Mouse (Mus musculus): ENCODE measurements around the gene Aldh1l1. TPM values are rescaled to one million over a fixed set of nuclear protein-coding genes. Genes with fewer than 3 reads are reported as not detected.

The Aldh1l1 gene
- polyA plus RNA-seq, 1 experiment from 2014 or later = 7.8 TPM

DNA sequence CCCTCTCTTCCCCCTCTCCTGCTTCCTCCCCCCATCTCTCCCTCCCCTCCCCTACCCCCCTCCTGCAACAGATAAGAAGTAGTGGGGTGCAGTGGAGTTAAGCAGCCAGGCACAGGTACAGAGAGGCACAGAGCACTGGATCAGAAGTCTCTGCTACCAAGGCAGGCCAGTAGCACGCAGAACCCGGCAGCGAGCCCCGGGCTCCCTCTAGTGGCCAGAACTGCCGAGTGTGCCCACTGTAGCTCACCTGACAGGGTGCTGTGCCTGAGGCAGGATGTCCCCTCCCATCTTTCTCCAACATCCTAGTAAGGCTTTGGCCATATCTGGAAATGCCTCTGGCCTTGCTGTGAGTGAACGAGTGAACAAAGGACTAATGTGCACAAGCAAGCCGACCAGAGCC is 51.7 kb downstream of the Aldh1l1 start:
- 6% methylated on average over 7 of the region's 7 CpGs for WGBS
- H3K4me1 ChIP-seq (replicated peaks; ENCODE audit: control insufficient read depth, insufficient read depth, low read length) = no peaks in the 10 kb centered on the region
- no peak overlapping the region for H3K4me3 ChIP-seq (ENCODE audit: low read depth, low read length)
- H3K27ac ChIP-seq (ENCODE audit: low read depth) = no peak overlapping the region
- no peaks in the 10 kb centered on the region for H3K27me3 ChIP-seq (replicated peaks; ENCODE audit: control insufficient read depth, insufficient read depth, low read length)
- H3K4me2 ChIP-seq (ENCODE audit: low read length) = no peak overlapping the region
- H3K9me3 ChIP-seq (ENCODE audit: control insufficient read depth, low read length) = no peaks in the 10 kb centered on the region
- peak; percentile 92 for DNase-seq (ENCODE audit: low spot score)
- no peaks in the 10 kb centered on the region for H3K36me3 ChIP-seq (ENCODE audit: control insufficient read depth, insufficient read depth, low read length)
- no peak overlapping the region for H3K9ac ChIP-seq (ENCODE audit: low read length)
- peak; percentile 83 for ATAC-seq (replicated peaks; ENCODE audit: low FRiP score, low TSS enrichment, low read depth)

DNA sequence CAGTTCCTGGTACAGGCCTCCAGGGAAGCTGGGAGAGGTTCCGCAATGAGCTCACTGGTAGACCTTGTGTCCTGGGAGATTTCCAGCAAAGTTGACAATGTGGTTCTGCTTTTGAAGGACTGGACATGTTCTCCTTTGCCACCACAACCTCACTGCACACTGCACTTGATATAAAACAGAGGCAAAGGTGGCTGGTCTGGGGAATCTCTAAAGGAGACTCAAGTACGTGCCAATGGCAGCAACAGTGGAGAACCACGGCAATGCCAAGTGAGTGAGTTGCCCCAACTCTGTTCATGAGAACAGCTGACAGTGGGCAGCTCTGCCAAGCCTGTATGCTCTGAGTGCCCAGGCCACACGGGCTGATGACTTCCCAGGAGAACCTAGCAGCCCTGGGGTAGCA is 53.0 kb downstream of the Aldh1l1 start:
- Histone ChIP-seq H3K27ac (ENCODE audit: low read depth) (no peak overlapping the region), H3K9ac (ENCODE audit: low read length) (no peak overlapping the region), H3K36me3 (ENCODE audit: control insufficient read depth, insufficient read depth, low read length) (no peaks in the 10 kb centered on the region), H3K27me3 (replicated peaks; ENCODE audit: control insufficient read depth, insufficient read depth, low read length) (no peaks in the 10 kb centered on the region), H3K4me2 (ENCODE audit: low read length) (no peak overlapping the region), H3K9me3 (ENCODE audit: control insufficient read depth, low read length) (no peaks in the 10 kb centered on the region), H3K4me1 (replicated peaks; ENCODE audit: control insufficient read depth, insufficient read depth, low read length) (no peaks in the 10 kb centered on the region), H3K4me3 (ENCODE audit: low read depth, low read length) (no peak overlapping the region)
- 93% methylated on average over 4 of the region's 4 CpGs for WGBS
- DNase-seq (ENCODE audit: low spot score) = no peak
- no peak for ATAC-seq (replicated peaks; ENCODE audit: low FRiP score, low TSS enrichment, low read depth)

DNA sequence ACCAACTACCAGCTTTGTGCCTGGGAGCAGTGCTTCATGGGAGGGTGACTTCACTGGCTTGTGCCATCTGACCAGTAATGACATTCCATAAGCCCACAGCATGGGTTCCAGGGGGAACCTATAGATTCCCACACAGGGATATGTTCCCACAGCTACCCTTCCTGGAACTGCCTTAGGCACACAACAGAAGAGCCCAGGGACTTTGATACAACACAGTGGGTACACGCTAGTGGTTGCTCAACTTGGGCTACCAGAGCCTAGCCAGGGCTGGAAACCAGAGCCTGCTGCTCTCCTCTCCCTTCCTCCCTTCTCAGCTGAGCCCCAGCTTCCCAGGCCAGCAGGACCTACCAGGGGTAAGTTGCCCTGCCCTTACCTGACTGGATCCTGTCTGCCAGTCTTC is 54.3 kb downstream of the Aldh1l1 start:
- Histone ChIP-seq H3K27me3 (replicated peaks; ENCODE audit: control insufficient read depth, insufficient read depth, low read length) (no peaks in the 10 kb centered on the region), H3K9ac (ENCODE audit: low read length) (no peak overlapping the region), H3K4me2 (ENCODE audit: low read length) (no peak overlapping the region), H3K9me3 (ENCODE audit: control insufficient read depth, low read length) (no peaks in the 10 kb centered on the region), H3K4me3 (ENCODE audit: low read depth, low read length) (no peak overlapping the region), H3K36me3 (ENCODE audit: control insufficient read depth, insufficient read depth, low read length) (no peaks in the 10 kb centered on the region), H3K4me1 (replicated peaks; ENCODE audit: control insufficient read depth, insufficient read depth, low read length) (no peaks in the 10 kb centered on the region), H3K27ac (ENCODE audit: low read depth) (no peak overlapping the region)
- DNase-seq (ENCODE audit: low spot score) (no peak), ATAC-seq (replicated peaks; ENCODE audit: low FRiP score, low TSS enrichment, low read depth) (no peak)
- 96% methylated on average over 1 of the region's 1 CpGs for WGBS

DNA sequence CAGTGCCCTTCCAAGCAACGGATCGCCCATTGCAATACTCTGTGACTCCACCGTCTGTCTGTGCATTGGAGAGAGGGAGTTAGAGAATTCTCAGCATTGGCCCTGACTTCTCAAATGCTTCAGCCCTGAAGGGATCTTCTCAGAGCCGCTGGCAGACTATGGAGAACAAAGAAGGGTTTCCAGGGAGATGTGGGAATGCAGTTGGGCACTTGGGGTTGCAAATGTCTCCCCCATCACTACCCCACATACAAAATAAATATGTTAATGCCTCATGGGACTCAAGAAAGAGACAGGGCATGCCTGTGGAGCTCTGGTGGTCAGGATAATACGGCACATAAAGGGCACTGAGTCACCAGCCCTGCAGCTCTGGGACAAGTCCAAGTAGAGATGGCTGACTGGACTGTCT is 55.1 kb downstream of the Aldh1l1 start:
- Histone ChIP-seq H3K4me3 (ENCODE audit: low read depth, low read length) (no peak overlapping the region), H3K36me3 (ENCODE audit: control insufficient read depth, insufficient read depth, low read length) (no peaks in the 10 kb centered on the region), H3K27me3 (replicated peaks; ENCODE audit: control insufficient read depth, insufficient read depth, low read length) (no peaks in the 10 kb centered on the region), H3K9ac (ENCODE audit: low read length) (no peak overlapping the region), H3K4me2 (ENCODE audit: low read length) (no peak overlapping the region), H3K27ac (ENCODE audit: low read depth) (no peak overlapping the region), H3K4me1 (replicated peaks; ENCODE audit: control insufficient read depth, insufficient read depth, low read length) (no peaks in the 10 kb centered on the region), H3K9me3 (ENCODE audit: control insufficient read depth, low read length) (no peaks in the 10 kb centered on the region)
- WGBS = 70% methylated on average over 5 of the region's 5 CpGs
- DNase-seq (ENCODE audit: low spot score) = no peak
- ATAC-seq (replicated peaks; ENCODE audit: low FRiP score, low TSS enrichment, low read depth) = no peak

DNA sequence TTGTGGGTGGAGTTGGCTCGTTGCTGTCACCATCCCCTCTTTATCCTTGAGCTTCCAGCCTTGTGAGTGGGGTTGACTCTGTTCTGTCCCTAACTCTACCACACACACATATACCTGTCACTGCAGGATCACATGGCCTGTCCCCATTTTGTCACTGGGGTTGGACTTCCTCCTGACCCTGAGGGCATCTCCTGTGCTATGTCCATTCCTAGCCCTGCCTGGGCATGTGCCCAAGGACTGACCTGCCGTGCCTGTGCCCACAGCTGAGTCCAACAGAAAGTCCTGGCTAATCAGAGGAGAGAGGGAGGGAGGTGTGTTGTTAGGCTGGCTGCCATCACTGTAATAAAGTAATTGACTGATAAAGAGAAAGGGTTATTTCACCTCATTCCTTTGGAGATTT is 58.2 kb downstream of the Aldh1l1 start:
- 46% methylated on average over 2 of the region's 2 CpGs for WGBS
- Histone ChIP-seq H3K4me1 (replicated peaks; ENCODE audit: control insufficient read depth, insufficient read depth, low read length) (no peaks in the 10 kb centered on the region), H3K9ac (ENCODE audit: low read length) (no peak overlapping the region), H3K27me3 (replicated peaks; ENCODE audit: control insufficient read depth, insufficient read depth, low read length) (no peaks in the 10 kb centered on the region), H3K4me2 (ENCODE audit: low read length) (no peak overlapping the region), H3K9me3 (ENCODE audit: control insufficient read depth, low read length) (no peaks in the 10 kb centered on the region), H3K36me3 (ENCODE audit: control insufficient read depth, insufficient read depth, low read length) (no peaks in the 10 kb centered on the region), H3K4me3 (ENCODE audit: low read depth, low read length) (no peak overlapping the region), H3K27ac (ENCODE audit: low read depth) (no peak overlapping the region)
- ATAC-seq (replicated peaks; ENCODE audit: low FRiP score, low TSS enrichment, low read depth) (0 out of 2 replicates have a peak, but pooled peaks have one; percentile 22), DNase-seq (ENCODE audit: low spot score) (no peak)

DNA sequence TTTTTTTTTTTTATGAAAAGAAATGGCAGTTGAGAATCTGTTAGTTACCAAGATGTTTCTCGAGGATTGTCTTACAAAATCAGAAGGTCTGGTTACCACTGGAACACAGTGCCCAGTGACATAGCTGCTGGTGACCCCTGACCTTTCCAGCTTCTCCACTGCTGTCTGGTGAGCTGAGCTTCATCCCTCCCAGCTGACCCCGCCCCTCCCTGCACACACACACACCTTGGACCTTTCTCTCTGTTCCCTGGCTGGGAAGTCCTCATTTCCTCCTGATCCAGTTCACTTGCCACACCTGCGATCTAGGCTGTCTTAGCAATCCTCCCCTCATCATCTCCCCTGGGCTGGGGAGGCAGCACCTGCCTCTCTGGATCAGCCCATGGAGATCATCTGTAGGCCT is 60.0 kb downstream of the Aldh1l1 start:
- Histone ChIP-seq H3K36me3 (ENCODE audit: control insufficient read depth, insufficient read depth, low read length) (no peaks in the 10 kb centered on the region), H3K9me3 (ENCODE audit: control insufficient read depth, low read length) (no peaks in the 10 kb centered on the region), H3K27ac (ENCODE audit: low read depth) (no peak overlapping the region), H3K4me3 (ENCODE audit: low read depth, low read length) (no peak overlapping the region), H3K4me2 (ENCODE audit: low read length) (no peak overlapping the region), H3K4me1 (replicated peaks; ENCODE audit: control insufficient read depth, insufficient read depth, low read length) (no peaks in the 10 kb centered on the region), H3K27me3 (replicated peaks; ENCODE audit: control insufficient read depth, insufficient read depth, low read length) (no peaks in the 10 kb centered on the region), H3K9ac (ENCODE audit: low read length) (no peak overlapping the region)
- WGBS = 64% methylated on average over 3 of the region's 3 CpGs
- ATAC-seq (replicated peaks; ENCODE audit: low FRiP score, low TSS enrichment, low read depth) (no peak), DNase-seq (ENCODE audit: low spot score) (no peak)

DNA sequence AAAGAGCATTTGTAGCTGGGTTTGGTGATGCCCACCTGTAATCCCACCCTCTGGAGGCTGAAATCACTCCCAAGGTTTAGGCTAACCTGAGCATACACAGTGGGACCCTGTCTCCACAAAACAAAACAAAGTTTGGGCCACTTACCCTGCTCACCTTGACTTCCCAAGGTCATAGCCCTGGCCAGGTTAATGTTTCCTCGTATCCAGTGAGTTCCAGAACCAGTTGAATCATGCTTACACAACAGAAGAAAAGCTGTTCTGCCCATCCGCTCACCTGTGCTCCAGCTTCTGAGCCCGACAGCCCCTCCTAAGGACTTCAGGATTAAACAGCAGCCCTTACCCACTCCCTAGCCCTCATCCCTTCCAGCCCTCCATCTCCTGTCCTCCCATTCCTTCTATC is 60.8 kb downstream of the Aldh1l1 start:
- no peak for ATAC-seq (replicated peaks; ENCODE audit: low FRiP score, low TSS enrichment, low read depth)
- H3K4me1 ChIP-seq (replicated peaks; ENCODE audit: control insufficient read depth, insufficient read depth, low read length) = no peaks in the 10 kb centered on the region
- H3K4me2 ChIP-seq (ENCODE audit: low read length) = no peak overlapping the region
- 77% methylated on average over 3 of the region's 3 CpGs for WGBS
- no peaks in the 10 kb centered on the region for H3K27me3 ChIP-seq (replicated peaks; ENCODE audit: control insufficient read depth, insufficient read depth, low read length)
- no peak overlapping the region for H3K9ac ChIP-seq (ENCODE audit: low read length)
- no peaks in the 10 kb centered on the region for H3K9me3 ChIP-seq (ENCODE audit: control insufficient read depth, low read length)
- H3K27ac ChIP-seq (ENCODE audit: low read depth) = no peak overlapping the region
- DNase-seq (ENCODE audit: low spot score) = no peak
- H3K36me3 ChIP-seq (ENCODE audit: control insufficient read depth, insufficient read depth, low read length) = no peaks in the 10 kb centered on the region
- no peak overlapping the region for H3K4me3 ChIP-seq (ENCODE audit: low read depth, low read length)

DNA sequence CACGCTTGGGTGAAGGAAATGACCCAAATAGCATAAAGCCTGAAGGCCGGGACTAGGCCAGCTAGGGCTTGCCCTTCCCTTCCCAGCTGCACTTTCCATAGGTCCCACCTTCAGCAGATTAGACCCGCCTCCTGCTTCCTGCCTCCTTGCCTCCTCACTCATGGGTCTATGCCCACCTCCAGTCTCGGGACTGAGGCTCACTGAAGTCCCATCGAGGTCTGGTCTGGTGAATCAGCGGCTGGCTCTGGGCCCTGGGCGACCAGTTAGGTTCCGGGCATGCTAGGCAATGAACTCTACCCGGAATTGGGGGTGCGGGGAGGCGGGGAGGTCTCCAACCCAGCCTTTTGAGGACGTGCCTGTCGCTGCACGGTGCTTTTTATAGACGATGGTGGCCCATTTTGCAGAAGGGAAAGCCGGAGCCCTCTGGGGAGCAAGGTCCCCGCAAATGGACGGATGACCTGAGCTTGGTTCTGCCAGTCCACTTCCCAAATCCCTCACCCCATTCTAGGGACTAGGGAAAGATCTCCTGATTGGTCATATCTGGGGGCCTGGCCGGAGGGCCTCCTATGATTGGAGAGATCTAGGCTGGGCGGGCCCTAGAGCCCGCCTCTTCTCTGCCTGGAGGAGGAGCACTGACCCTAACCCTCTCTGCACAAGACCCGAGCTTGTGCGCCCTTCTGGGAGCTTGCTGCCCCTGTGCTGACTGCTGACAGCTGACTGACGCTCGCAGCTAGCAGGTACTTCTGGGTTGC is 64.1 kb downstream of the Aldh1l1 start:
- H3K9ac ChIP-seq (ENCODE audit: low read length) = 0 out of 2 replicates have a peak overlapping the region, but pooled peaks have one; percentile 13
- H3K36me3 ChIP-seq (ENCODE audit: control insufficient read depth, insufficient read depth, low read length) = no peaks in the 10 kb centered on the region
- H3K9me3 ChIP-seq (ENCODE audit: control insufficient read depth, low read length) = no peaks in the 10 kb centered on the region
- H3K4me2 ChIP-seq (ENCODE audit: low read length) = peak overlapping the region; percentile 45
- no peaks in the 10 kb centered on the region for H3K27me3 ChIP-seq (replicated peaks; ENCODE audit: control insufficient read depth, insufficient read depth, low read length)
- peak; percentile 74 for DNase-seq (ENCODE audit: low spot score)
- WGBS = 10% methylated on average over 25 of the region's 25 CpGs
- no peaks in the 10 kb centered on the region for H3K4me1 ChIP-seq (replicated peaks; ENCODE audit: control insufficient read depth, insufficient read depth, low read length)
- H3K4me3 ChIP-seq (ENCODE audit: low read depth, low read length) = peak overlapping the region; percentile 28
- ATAC-seq (replicated peaks; ENCODE audit: low FRiP score, low TSS enrichment, low read depth) = peak; percentile 94
- H3K27ac ChIP-seq (ENCODE audit: low read depth) = no peak overlapping the region

DNA sequence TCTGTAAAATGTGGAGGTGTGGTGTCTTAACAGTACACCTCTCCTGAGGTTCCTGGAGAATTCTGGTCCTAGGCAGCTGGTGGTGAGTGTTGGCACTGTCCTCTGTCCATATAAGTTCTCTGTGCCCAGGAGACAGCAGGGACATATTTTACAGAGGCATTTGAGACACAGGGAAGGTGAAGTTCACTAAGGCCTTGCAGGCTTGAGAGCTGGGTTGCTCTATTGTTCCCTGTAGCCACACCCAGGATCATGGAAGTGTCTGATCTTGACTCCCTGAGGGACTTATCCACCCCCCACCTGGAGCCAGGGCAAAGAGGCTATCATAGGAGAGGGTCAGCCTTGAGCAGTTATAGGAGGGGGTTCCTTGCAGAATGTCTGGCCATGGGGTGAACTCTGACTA is 65.0 kb downstream of the Aldh1l1 start:
- H3K4me2 ChIP-seq (ENCODE audit: low read length) = peak overlapping the region; percentile 45; the same call in 1 of the 2 replicates
- no peak overlapping the region for H3K27ac ChIP-seq (ENCODE audit: low read depth)
- no peaks in the 10 kb centered on the region for H3K4me1 ChIP-seq (replicated peaks; ENCODE audit: control insufficient read depth, insufficient read depth, low read length)
- DNase-seq (ENCODE audit: low spot score) (no peak), ATAC-seq (replicated peaks; ENCODE audit: low FRiP score, low TSS enrichment, low read depth) (no peak)
- no peaks in the 10 kb centered on the region for H3K36me3 ChIP-seq (ENCODE audit: control insufficient read depth, insufficient read depth, low read length)
- no peak overlapping the region for H3K9ac ChIP-seq (ENCODE audit: low read length)
- H3K4me3 ChIP-seq (ENCODE audit: low read depth, low read length) = no peak overlapping the region
- H3K9me3 ChIP-seq (ENCODE audit: control insufficient read depth, low read length) = no peaks in the 10 kb centered on the region
- H3K27me3 ChIP-seq (replicated peaks; ENCODE audit: control insufficient read depth, insufficient read depth, low read length) = no peaks in the 10 kb centered on the region

Measured in intestine, embryonic 14.5 days (tissue).